In the genomic region with DNA sequence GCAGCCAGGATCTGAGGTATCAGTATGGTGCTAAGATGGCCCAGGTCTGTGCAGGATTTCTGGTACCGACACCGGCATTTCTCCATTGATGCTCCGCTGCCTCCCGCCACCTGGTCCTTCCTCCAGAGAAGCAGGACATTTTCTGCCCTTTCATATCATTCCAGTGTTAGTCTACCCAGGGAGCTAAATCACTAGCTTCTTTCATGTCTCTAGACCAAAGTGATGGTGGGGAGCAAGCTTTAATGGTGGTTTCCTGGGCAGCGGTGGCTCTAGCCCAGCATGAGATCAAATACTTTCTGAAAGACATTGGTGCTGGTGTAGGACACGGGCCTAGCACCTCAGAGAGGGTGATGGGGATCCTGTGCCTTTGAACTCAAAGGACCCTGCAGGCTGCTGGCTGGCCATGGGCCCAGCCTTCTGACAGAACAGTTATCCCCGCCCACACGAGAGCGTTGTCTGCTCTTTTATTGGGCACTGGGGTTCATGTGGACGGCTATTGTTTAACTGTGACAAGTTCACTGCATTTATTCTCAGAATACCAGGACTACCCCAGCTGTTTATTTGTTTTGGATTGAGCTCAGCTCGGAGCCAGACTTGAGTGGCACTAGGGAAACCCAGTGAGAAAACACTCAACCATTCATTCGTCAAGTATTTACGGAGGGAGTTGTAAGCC, we compare ENCODE assay signal across 10 mouse cellular contexts. TPM values are rescaled to one million over a fixed set of nuclear protein-coding genes. Genes with fewer than 3 reads are reported as not detected.
DNase-seq lines count a peak whose midpoint lies in the region; ATAC-seq and TF ChIP-seq lines count a peak whose summit lies in the region.
"Had no signal": no experiment of that assay in that cellular context is flagged by ENCODE, and none has a peak within 500 bp of the region (broad histone marks: within the 10 kb centered on the region; RNA-seq: fewer than 3 reads in every experiment).

No protein-coding gene starts in this region.

- H3K4me2 ChIP-seq in limb, embryonic 14.5 days (replicated peaks; ENCODE audit: low read depth, low read length, severe bottlenecking) = no peak overlapping the region
- no peak overlapping the region for H3K4me2 ChIP-seq in stomach, postnatal 0 days (replicated peaks; ENCODE audit: low read depth)
- H3K4me2 ChIP-seq: limb, embryonic 15.5 days had no signal

- TF ChIP-seq CTCF in stomach, postnatal 0 days (IDR thresholded peaks at IDR 0.05; ENCODE audit: low read depth) = no peak

- H3K27ac ChIP-seq in limb, embryonic 14.5 days (replicated peaks; ENCODE audit: low read depth, low read length) = no peak overlapping the region
- H3K27ac ChIP-seq in stomach, postnatal 0 days (replicated peaks) = no peak overlapping the region
- H3K27ac ChIP-seq: limb, embryonic 15.5 days had no signal

- peaks cover 3% of the 10 kb centered on the region; the same call in 1 of the 2 replicates for H3K36me3 ChIP-seq in limb, embryonic 14.5 days (ENCODE audit: control insufficient read depth, insufficient read depth, low read length)
- no peaks in the 10 kb centered on the region for H3K36me3 ChIP-seq in stomach, postnatal 0 days (ENCODE audit: control insufficient read depth, insufficient read depth, low read length)

- no peak for TF ChIP-seq EP300 in stomach, postnatal 0 days (optimal IDR thresholded peaks at IDR 0.05)

- H3K4me1 ChIP-seq in limb, embryonic 14.5 days (ENCODE audit: control insufficient read depth, insufficient read depth, low read length) = no peaks in the 10 kb centered on the region; the same call in 1 of the 2 replicates
- no peaks in the 10 kb centered on the region for H3K4me1 ChIP-seq in stomach, postnatal 0 days (replicated peaks; ENCODE audit: control insufficient read depth, insufficient read depth)

- 54% methylated on average over 13 of the region's 13 CpGs for whole genome bisulfite sequencing in limb, embryonic 14.5 days
- 58% methylated on average over 13 of the region's 13 CpGs for WGBS in stomach, postnatal 0 days

- H3K27me3 ChIP-seq in limb, embryonic 14.5 days (ENCODE audit: control insufficient read depth, insufficient read depth, low read length) = no peaks in the 10 kb centered on the region
- H3K27me3 ChIP-seq in stomach, postnatal 0 days (ENCODE audit: control insufficient read depth, insufficient read depth, low read length) = no peaks in the 10 kb centered on the region
- H3K27me3 ChIP-seq: limb, embryonic 15.5 days had no signal

- DNase-seq in cerebellum, adult 9-10 months = peak; percentile 22
- DNase-seq in right cerebral cortex, postnatal 10 days (ENCODE audit: low spot score in 2 of 2) = peak; percentile 60 to 78
- no peak for DNase-seq in right cerebral cortex, postnatal 36 days (ENCODE audit: low spot score in 2 of 2)
- peak; percentile 16 for DNase-seq in limb, embryonic 14.5 days (ENCODE audit: low spot score)
- peak; percentile 27 for DNase-seq in stomach, postnatal 0 days (ENCODE audit: low spot score)
- no peak for DNase-seq in B cell, adult 2 months
- DNase-seq in adipocyte (ENCODE audit: low spot score) = no peak
- DNase-seq: adrenal gland, postnatal 10 days had no signal

- no peak for ATAC-seq in cerebellum, adult (ENCODE audit: insufficient number of reproducible peaks, low FRiP score, low TSS enrichment)
- no peak for ATAC-seq in limb, embryonic 14.5 days (ENCODE audit: low FRiP score, low read depth)
- ATAC-seq in stomach, postnatal 0 days (ENCODE audit: low FRiP score, low TSS enrichment) = peak; percentile 70

- no peak overlapping the region for H3K4me3 ChIP-seq in limb, embryonic 14.5 days (replicated peaks; ENCODE audit: low read length)
- H3K4me3 ChIP-seq in stomach, postnatal 0 days (ENCODE audit: low read depth, low read length) = no peak overlapping the region
- H3K4me3 ChIP-seq: limb, embryonic 15.5 days had no signal

- H3K9me3 ChIP-seq in limb, embryonic 14.5 days (ENCODE audit: control insufficient read depth, low read length) = no peaks in the 10 kb centered on the region
- H3K9me3 ChIP-seq in stomach, postnatal 0 days (ENCODE audit: control insufficient read depth, low read length) = no peaks in the 10 kb centered on the region
- H3K9me3 ChIP-seq: limb, embryonic 15.5 days had no signal

- no peak overlapping the region for H3K9ac ChIP-seq in limb, embryonic 14.5 days (ENCODE audit: low read depth, low read length, severe bottlenecking)
- no peak overlapping the region for H3K9ac ChIP-seq in stomach, postnatal 0 days (ENCODE audit: low read length)
- H3K9ac ChIP-seq: limb, embryonic 15.5 days had no signal

- TF ChIP-seq POLR2A in limb, embryonic 14.5 days (IDR thresholded peaks at IDR 0.05; ENCODE audit: borderline replicate concordance, extremely low read depth, insufficient read depth, insufficient read length) = no peak

RNA-seq across cellular contexts. Expression of gene Sirpa, which starts 31.7 kb away (rescaled TPM):
- 39.6 and 40.2 TPM in 2 replicates for polyA plus RNA-seq in limb, embryonic 14.5 days (2012; rRNA removed)
- polyA plus RNA-seq in limb, embryonic 14.5 days (2014; fragmentation: Nextera tagmentation; extraction: Ambion mirVana) = 34.0 and 34.7 TPM in 2 replicates
- 13.2 and 14.7 TPM in 2 replicates for polyA plus RNA-seq in stomach, postnatal 0 days (2015; fragmentation: Nextera tagmentation; extraction: Ambion mirVana)

Comparison
In these comparisons a context has a peak if more than half of its experiments do, and no peak if none do; other contexts are left out.
1. DNase-seq: peak in cerebellum, adult 9-10 months (single experiment), right cerebral cortex, postnatal 10 days (2 of 2), limb, embryonic 14.5 days (single experiment) and stomach, postnatal 0 days (single experiment); none in right cerebral cortex, postnatal 36 days (0 of 2), B cell, adult 2 months (0 of 2) and adipocyte (single experiment).